Comparison of ENCODE assay signal across 20 mouse cellular contexts in genomic region chr10:87986201-87986600, GRCm38 (mm10).
DNase-seq lines count a peak whose midpoint lies in the region; ATAC-seq and TF ChIP-seq lines count a peak whose summit lies in the region.
"Had no signal": no experiment of that assay in that cellular context is flagged by ENCODE, and none has a peak within 500 bp of the region (broad histone marks: within the 10 kb centered on the region; RNA-seq: fewer than 3 reads in every experiment).

No protein-coding gene starts in this region.

- no peak for TF ChIP-seq CTCF in forebrain, postnatal 0 days (IDR thresholded peaks at IDR 0.05; ENCODE audit: low read depth)

- no peak overlapping the region for H3K4me3 ChIP-seq in forebrain, postnatal 0 days (ENCODE audit: low read depth, low read length)
- H3K4me3 ChIP-seq in forebrain, embryonic 11.5 days (ENCODE audit: low read depth, low read length) = no peak overlapping the region
- H3K4me3 ChIP-seq: forebrain, embryonic 13.5 days; heart, adult 2 months; layer of hippocampus, adult 2 months; neural tube, embryonic 13.5 days had no signal

- WGBS in forebrain, postnatal 0 days = 31% methylated on average over 3 of the region's 3 CpGs
- 76% methylated on average over 3 of the region's 3 CpGs for WGBS in forebrain, embryonic 11.5 days

- H3K36me3 ChIP-seq in forebrain, postnatal 0 days (ENCODE audit: insufficient read depth) = no peaks in the 10 kb centered on the region
- no peaks in the 10 kb centered on the region for H3K36me3 ChIP-seq in forebrain, embryonic 11.5 days (ENCODE audit: control insufficient read depth, insufficient read depth, low read length)
- H3K36me3 ChIP-seq: neural tube, embryonic 13.5 days had no signal

- peak; percentile 53 for ATAC-seq in forebrain, postnatal 0 days
- ATAC-seq in forebrain, embryonic 11.5 days (replicated peaks; ENCODE audit: low FRiP score) = no peak
- ATAC-seq: activated CD4-positive, CD25-positive, alpha-beta regulatory T cell, adult 4 months; intestine, postnatal 0 days; lung, postnatal 0 days had no signal

- H3K4me1 ChIP-seq in forebrain, postnatal 0 days (ENCODE audit: insufficient read depth) = no peaks in the 10 kb centered on the region
- no peaks in the 10 kb centered on the region; the same call in 1 of the 2 replicates for H3K4me1 ChIP-seq in forebrain, embryonic 11.5 days (replicated peaks; ENCODE audit: control insufficient read depth, insufficient read depth, low read length)
- H3K4me1 ChIP-seq: neural tube, embryonic 13.5 days had no signal

- intact Hi-C loops in left cerebral cortex, postnatal 4 days (cut with DNase I) = no loop called here

- no peak overlapping the region for H3K4me2 ChIP-seq in forebrain, postnatal 0 days (ENCODE audit: low read depth)
- H3K4me2 ChIP-seq in forebrain, embryonic 11.5 days (ENCODE audit: low read depth, low read length, severe bottlenecking) = no peak overlapping the region
- H3K4me2 ChIP-seq: forebrain, embryonic 13.5 days; midbrain, embryonic 11.5 days; neural tube, embryonic 13.5 days had no signal

- H3K9me3 ChIP-seq in forebrain, postnatal 0 days (ENCODE audit: low read length) = no peaks in the 10 kb centered on the region
- H3K9me3 ChIP-seq in forebrain, embryonic 11.5 days (ENCODE audit: control insufficient read depth, low read length) = no peaks in the 10 kb centered on the region
- H3K9me3 ChIP-seq: forebrain, embryonic 13.5 days; neural tube, embryonic 13.5 days had no signal

- H3K9ac ChIP-seq in forebrain, postnatal 0 days = no peak overlapping the region
- no peak overlapping the region for H3K9ac ChIP-seq in forebrain, embryonic 11.5 days (ENCODE audit: low read length)
- H3K9ac ChIP-seq: forebrain, embryonic 13.5 days; neural tube, embryonic 13.5 days had no signal

- H3K27ac ChIP-seq in forebrain, postnatal 0 days (ENCODE audit: low read depth, low read length) = no peak overlapping the region
- H3K27ac ChIP-seq in forebrain, embryonic 11.5 days (ENCODE audit: low read depth, low read length) = no peak overlapping the region
- H3K27ac ChIP-seq: forebrain, embryonic 13.5 days; heart, adult 2 months; layer of hippocampus, adult 2 months; neural tube, embryonic 13.5 days had no signal

- DNase-seq in forebrain, postnatal 0 days = peak; percentile 49
- no peak for DNase-seq in forebrain, embryonic 11.5 days (ENCODE audit: low spot score)
- DNase-seq in left cerebral cortex, postnatal 4 days = peak; percentile 65
- DNase-seq in left cerebral cortex, adult 8-10 months (ENCODE audit: low spot score in 2 of 2) = no peak
- DNase-seq in right cerebral cortex, postnatal 10 days (ENCODE audit: low spot score in 2 of 2) = peak; percentile 34 to 38
- no peak for DNase-seq in right cerebral cortex, postnatal 36 days (ENCODE audit: low spot score in 2 of 2)
- DNase-seq in adrenal gland, postnatal 25 days = no peak
- DNase-seq: adrenal gland, adult 8-10 months; cerebellum, adult 2 months; gastrocnemius, postnatal 25 days; heart, adult 2 months; kidney, postnatal 25 days; layer of hippocampus, postnatal 36 days had no signal

- H3K27me3 ChIP-seq in forebrain, postnatal 0 days (ENCODE audit: insufficient read depth, low read length) = no peaks in the 10 kb centered on the region
- no peaks in the 10 kb centered on the region for H3K27me3 ChIP-seq in forebrain, embryonic 11.5 days (ENCODE audit: control insufficient read depth, insufficient read depth, low read length)
- H3K27me3 ChIP-seq: forebrain, embryonic 13.5 days; neural tube, embryonic 13.5 days had no signal

Comparison
In these comparisons a context has a peak if more than half of its experiments do, and no peak if none do; other contexts are left out.
1. DNase-seq: peak in forebrain, postnatal 0 days (single experiment), left cerebral cortex, postnatal 4 days (single experiment) and right cerebral cortex, postnatal 10 days (2 of 2); none in forebrain, embryonic 11.5 days (single experiment), left cerebral cortex, adult 8-10 months (0 of 2), right cerebral cortex, postnatal 36 days (0 of 2) and adrenal gland, postnatal 25 days (single experiment).